Mouse (Mus musculus) embryonic fibroblast, embryonic 13.5 days (primary cell): Measurements from ENCODE around the gene Fam189a1.

Experiments
- CTCF ChIP-seq: IDR thresholded peaks from 2 replicates; pipeline ENCODE4 v1.5.1; 2011; ENCODE audit warnings: mild to moderate bottlenecking, control low read depth, low read length, moderate library complexity, borderline replicate concordance; ENCODE audit not compliant: insufficient read depth
- POLR2A ChIP-seq: IDR thresholded peaks from 2 replicates; pipeline ENCODE4 v1.6.1; 2011; ENCODE audit warnings: low read depth, mild to moderate bottlenecking, control low read depth, low read length, moderate library complexity

- TF ChIP-seq POLR2A (no peak), CTCF (no peak)
Measured at GRCm38 (mm10) chr7:65144881-65145280, 11.5 kb downstream of the Fam189a1 start.
